8 mouse cellular contexts compared by ENCODE assay signal in the genomic region with DNA sequence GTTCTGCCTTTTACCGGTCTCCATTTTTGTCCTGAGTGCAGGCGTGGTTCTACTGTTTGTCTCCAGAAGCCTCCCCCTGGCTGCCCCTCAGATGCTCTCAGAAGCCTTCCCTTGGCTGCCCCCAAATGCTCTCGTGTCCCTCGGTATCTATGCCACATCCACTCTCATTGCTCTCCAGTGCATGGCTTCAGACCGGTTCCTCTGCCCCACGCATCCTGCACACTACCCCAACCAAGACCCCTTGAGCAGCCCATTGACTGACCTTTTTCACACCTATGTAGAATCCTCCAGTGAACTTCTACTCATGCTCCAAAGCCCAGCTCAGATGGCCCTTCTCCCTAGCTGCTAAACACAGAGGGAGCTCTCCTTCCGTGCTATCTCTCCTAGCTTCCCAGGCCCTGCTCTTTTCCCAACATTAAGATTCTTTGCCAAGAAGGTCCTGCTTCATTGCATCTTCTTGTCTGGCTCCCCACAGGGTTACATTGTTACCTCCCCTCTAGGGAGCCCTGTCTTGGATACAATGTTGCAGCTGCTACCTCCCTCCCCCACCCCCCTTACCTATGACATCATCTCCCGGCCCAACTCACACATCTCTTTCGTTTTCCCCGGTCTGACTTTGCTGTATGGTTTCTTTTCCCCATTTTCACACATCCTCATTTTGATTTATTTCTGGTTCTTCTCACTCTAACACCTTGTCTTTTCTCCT. TPM values are rescaled to one million over a fixed set of nuclear protein-coding genes. Genes with fewer than 3 reads are reported as not detected.
A peak's percentile ranks its signal among the peaks of the same experiment; 100 is the strongest.
DNase-seq lines count a peak whose midpoint lies in the region; ATAC-seq and TF ChIP-seq lines count a peak whose summit lies in the region.

No protein-coding gene starts in this region.

- TF ChIP-seq CTCF in lung, postnatal 0 days (IDR thresholded peaks at IDR 0.05) = no peak; the same call in 1 of the 2 replicates
- TF ChIP-seq CTCF in layer of hippocampus, adult 2 months (conservative IDR thresholded peaks at IDR 0.05) = no peak

- H3K36me3 ChIP-seq in lung, postnatal 0 days (ENCODE audit: insufficient read depth, low read length) = no peaks in the 10 kb centered on the region
- H3K36me3 ChIP-seq in hindbrain, embryonic 11.5 days (ENCODE audit: control insufficient read depth, insufficient read depth, low read length) = no peaks in the 10 kb centered on the region
- H3K36me3 ChIP-seq in neural tube, embryonic 15.5 days = peaks cover 3% of the 10 kb centered on the region; the same call in 1 of the 2 replicates

- no peak overlapping the region for H3K9ac ChIP-seq in lung, postnatal 0 days (replicated peaks; ENCODE audit: low read depth)
- H3K9ac ChIP-seq in hindbrain, embryonic 11.5 days (ENCODE audit: low read depth, low read length) = no peak overlapping the region
- no peak overlapping the region for H3K9ac ChIP-seq in neural tube, embryonic 15.5 days (replicated peaks)

- peak; percentile 45 for ATAC-seq in lung, postnatal 0 days
- no peak for ATAC-seq in hindbrain, embryonic 11.5 days (ENCODE audit: low FRiP score)
- ATAC-seq in neural tube, embryonic 15.5 days (ENCODE audit: low FRiP score) = no peak
- no peak for ATAC-seq in erythroblast, adult 5-6 weeks (replicated peaks; ENCODE audit: low FRiP score, poor library complexity, severe bottlenecking)

- 58% methylated on average over 10 of the region's 10 CpGs for WGBS in lung, postnatal 0 days
- 55% methylated on average over 10 of the region's 10 CpGs for WGBS in hindbrain, embryonic 11.5 days
- WGBS in neural tube, embryonic 15.5 days = 54% methylated on average over 10 of the region's 10 CpGs

- no peak overlapping the region for H3K4me3 ChIP-seq in lung, postnatal 0 days (ENCODE audit: low read depth, low read length)
- peak overlapping the region; percentile 19; the same call in 1 of the 2 replicates for H3K4me3 ChIP-seq in brown adipose tissue, adult 24 weeks (ENCODE audit: insufficient read depth, low read depth, low read length)
- H3K4me3 ChIP-seq in hindbrain, embryonic 11.5 days (ENCODE audit: low read depth, low read length) = no peak overlapping the region
- no peak overlapping the region for H3K4me3 ChIP-seq in neural tube, embryonic 15.5 days (replicated peaks)
- no peak overlapping the region for H3K4me3 ChIP-seq in layer of hippocampus, adult 2 months

- peaks cover 11% of the 10 kb centered on the region; the same call in 1 of the 2 replicates for H3K4me1 ChIP-seq in lung, postnatal 0 days (ENCODE audit: insufficient read depth, low read depth, low read length)
- peaks cover 56% of the 10 kb centered on the region for H3K4me1 ChIP-seq in brown adipose tissue, adult 24 weeks (ENCODE audit: control insufficient read depth, insufficient read depth, insufficient read length, low read length)
- peaks cover 27% of the 10 kb centered on the region for H3K4me1 ChIP-seq in hindbrain, embryonic 11.5 days (replicated peaks; ENCODE audit: control insufficient read depth, insufficient read depth, low read length)
- H3K4me1 ChIP-seq in neural tube, embryonic 15.5 days = peaks cover 93% of the 10 kb centered on the region

- no peak for TF ChIP-seq EP300 in lung, postnatal 0 days (IDR thresholded peaks at IDR 0.05)

- H3K27ac ChIP-seq in lung, postnatal 0 days (ENCODE audit: low read length) = no peak overlapping the region
- H3K27ac ChIP-seq in brown adipose tissue, adult 24 weeks (replicated peaks; ENCODE audit: low read depth, low read length) = peak overlapping the region; percentile 73
- peak overlapping the region; percentile 30; the same call in 1 of the 2 replicates for H3K27ac ChIP-seq in hindbrain, embryonic 11.5 days (ENCODE audit: low read depth, low read length)
- H3K27ac ChIP-seq in neural tube, embryonic 15.5 days (replicated peaks) = 0 out of 2 replicates have a peak overlapping the region, but pooled peaks have one; percentile 37
- no peak overlapping the region; the same call in 1 of the 2 replicates for H3K27ac ChIP-seq in layer of hippocampus, adult 2 months

- no peaks in the 10 kb centered on the region for H3K9me3 ChIP-seq in lung, postnatal 0 days (ENCODE audit: low read length)
- H3K9me3 ChIP-seq in hindbrain, embryonic 11.5 days (ENCODE audit: control insufficient read depth, low read length) = no peaks in the 10 kb centered on the region
- H3K9me3 ChIP-seq in neural tube, embryonic 15.5 days (replicated peaks) = no peaks in the 10 kb centered on the region

- H3K4me2 ChIP-seq in lung, postnatal 0 days (replicated peaks; ENCODE audit: low read depth, low read length) = no peak overlapping the region
- H3K4me2 ChIP-seq in hindbrain, embryonic 11.5 days (replicated peaks; ENCODE audit: low read depth, low read length) = no peak overlapping the region
- H3K4me2 ChIP-seq in neural tube, embryonic 15.5 days = peak overlapping the region; percentile 19

- H3K27me3 ChIP-seq in lung, postnatal 0 days (replicated peaks; ENCODE audit: insufficient read depth, low read length) = no peaks in the 10 kb centered on the region
- H3K27me3 ChIP-seq in hindbrain, embryonic 11.5 days (ENCODE audit: control insufficient read depth, insufficient read depth, low read length) = no peaks in the 10 kb centered on the region
- H3K27me3 ChIP-seq in neural tube, embryonic 15.5 days (replicated peaks) = no peaks in the 10 kb centered on the region

- peak; percentile 50 for DNase-seq in lung, postnatal 0 days (ENCODE audit: low spot score)
- DNase-seq in lung, postnatal 4 days = no peak
- DNase-seq in hindbrain, embryonic 11.5 days (ENCODE audit: low spot score) = peak; percentile 66
- no peak for DNase-seq in spleen, adult 18-20 months
- DNase-seq in layer of hippocampus, adult 2 months (ENCODE audit: low spot score in 2 of 2) = no peak

RNA-seq across cellular contexts. Expression of a gene that starts 9.4 kb away (rescaled TPM):
- polyA plus RNA-seq in lung, postnatal 0 days (2015; fragmentation: Nextera tagmentation; extraction: Ambion mirVana) = 10.4 and 10.5 TPM in 2 replicates
- 7.9 and 12.0 TPM in 2 replicates for polyA plus RNA-seq in brown adipose tissue, adult 24 weeks (2012; ENCODE audit: insufficient read depth, insufficient read length, missing spikeins)
- 12.0 and 15.2 TPM in 2 replicates for polyA plus RNA-seq in hindbrain, embryonic 11.5 days (2014; fragmentation: Nextera tagmentation; extraction: Ambion mirVana)
- 117 and 130 TPM in 2 replicates for polyA plus RNA-seq in neural tube, embryonic 15.5 days (2015; fragmentation: Nextera tagmentation; extraction: Ambion mirVana)
- 6.1 and 24.7 TPM in 2 replicates for total RNA-seq in erythroblast, adult 5-6 weeks (2015; ENCODE audit: low replicate concordance)
- total RNA-seq in erythroblast, adult 5-6 weeks (2017; ENCODE audit: low replicate concordance) = 4.7 and 13.3 TPM in 2 replicates
- 100 to 1,000 TPM; 130 to 140 TPM for total RNA-seq in layer of hippocampus, adult 2 months (2021)

Comparison
In these comparisons a context has a peak if more than half of its experiments do, and no peak if none do; other contexts are left out.
1. DNase-seq: peak in lung, postnatal 0 days (single experiment) and hindbrain, embryonic 11.5 days (single experiment); none in lung, postnatal 4 days (0 of 2), spleen, adult 18-20 months (0 of 2) and layer of hippocampus, adult 2 months (0 of 2).
2. H3K27ac ChIP-seq: peak in brown adipose tissue, adult 24 weeks (single experiment), hindbrain, embryonic 11.5 days (single experiment) and neural tube, embryonic 15.5 days (single experiment); none in lung, postnatal 0 days (single experiment) and layer of hippocampus, adult 2 months (single experiment).